Mouse (Mus musculus): ENCODE results near the gene Crtc2.
A peak's percentile ranks its signal among the peaks of the same experiment; 100 is the strongest.
"Not testable (repeated sequence)": the region's sequence is repeated elsewhere in the genome, so short reads cannot be mapped to it uniquely, and the experiment has no call there.

Gene Crtc2

DNA sequence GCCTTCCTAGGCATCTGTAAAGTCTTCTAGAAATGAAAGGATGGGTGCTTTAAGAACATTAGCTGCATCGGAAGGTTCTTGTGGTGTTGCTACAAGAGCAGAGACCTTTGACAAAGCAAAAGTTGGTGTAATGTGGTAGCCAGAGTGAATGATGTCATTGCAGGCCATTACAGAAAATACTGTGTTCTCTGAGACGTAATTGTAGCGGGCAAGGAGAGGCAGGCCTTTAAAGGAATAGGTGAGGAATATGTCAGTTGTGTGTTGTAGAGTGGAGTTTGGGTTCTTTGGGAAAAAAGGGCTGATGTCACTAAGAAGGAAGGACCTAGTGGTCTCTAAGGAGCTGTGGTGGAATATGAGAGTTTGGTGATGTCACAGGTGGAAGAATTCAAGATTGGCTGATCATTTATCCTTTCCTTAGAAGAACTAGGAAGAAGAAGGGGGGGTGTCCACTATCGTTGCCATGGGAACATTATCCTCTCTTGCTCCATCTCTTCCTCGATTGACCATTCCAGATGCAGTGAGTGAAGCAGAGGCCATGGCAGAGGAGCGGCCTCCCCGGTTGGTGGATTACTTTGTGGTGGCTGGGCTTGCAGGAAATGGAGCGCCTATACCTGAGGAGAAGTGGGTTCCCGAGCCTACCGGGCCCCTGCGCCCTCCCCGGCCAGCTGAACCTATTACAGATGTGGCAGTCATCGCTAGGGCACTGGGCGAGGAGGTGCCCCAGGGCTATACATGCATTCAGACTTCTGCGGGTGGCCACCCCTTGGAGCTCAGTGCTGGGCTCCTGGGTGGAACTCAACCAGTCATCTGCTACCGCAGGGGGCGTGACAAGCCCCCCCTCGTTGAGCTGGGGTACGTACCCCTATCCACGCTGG lies 13.2 kb downstream of the Crtc2 start:
- no peak for DNase-seq

DNA sequence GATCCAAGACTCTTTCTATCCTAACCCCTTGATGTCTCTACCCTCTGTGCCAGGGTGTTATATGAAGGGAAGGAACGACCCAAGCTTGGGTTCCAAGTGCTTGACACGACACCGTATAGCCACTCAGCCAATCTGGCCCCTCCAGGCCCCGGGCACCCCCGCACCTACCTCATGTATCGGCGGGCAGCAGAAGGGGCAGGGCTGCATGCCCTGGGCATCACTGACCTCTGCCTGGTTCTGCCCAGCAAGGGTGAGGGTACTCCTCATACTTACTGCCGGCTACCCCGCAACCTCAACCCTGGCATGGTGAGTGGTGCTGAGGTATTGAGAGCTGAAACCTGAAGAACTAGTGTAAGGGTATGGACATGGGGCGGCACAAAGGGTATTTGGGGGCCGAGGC lies 14.2 kb downstream of the Crtc2 start:
- DNase-seq: no peak

DNA sequence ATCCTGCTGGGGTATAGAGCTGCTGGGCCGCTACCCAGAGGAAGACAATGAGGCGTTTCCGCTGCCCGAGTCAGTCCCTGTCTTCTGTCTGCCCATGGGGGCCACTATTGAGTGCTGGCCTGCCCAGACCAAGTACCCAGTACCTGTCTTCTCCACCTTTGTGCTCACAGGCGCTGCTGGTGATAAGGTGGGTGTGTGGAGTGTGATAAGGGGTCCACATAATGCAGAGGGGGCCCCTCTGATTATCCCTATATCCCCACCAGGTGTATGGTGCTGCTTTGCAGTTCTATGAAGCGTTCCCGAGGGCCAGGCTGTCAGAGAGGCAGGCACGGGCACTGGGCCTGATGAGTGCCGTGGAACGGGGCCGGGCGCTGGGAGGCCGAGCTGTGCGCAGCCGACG lies 15.0 kb downstream of the Crtc2 start:
- no peak for DNase-seq

- no peak for DNase-seq
Measured at GRCm38 (mm10) chr3:90270784-90271183, 16.8 kb downstream of the Crtc2 start.

- DNase-seq: no peak
Measured at GRCm38 (mm10) chr3:90272170-90272569, 18.2 kb downstream of the Crtc2 start.

DNA sequence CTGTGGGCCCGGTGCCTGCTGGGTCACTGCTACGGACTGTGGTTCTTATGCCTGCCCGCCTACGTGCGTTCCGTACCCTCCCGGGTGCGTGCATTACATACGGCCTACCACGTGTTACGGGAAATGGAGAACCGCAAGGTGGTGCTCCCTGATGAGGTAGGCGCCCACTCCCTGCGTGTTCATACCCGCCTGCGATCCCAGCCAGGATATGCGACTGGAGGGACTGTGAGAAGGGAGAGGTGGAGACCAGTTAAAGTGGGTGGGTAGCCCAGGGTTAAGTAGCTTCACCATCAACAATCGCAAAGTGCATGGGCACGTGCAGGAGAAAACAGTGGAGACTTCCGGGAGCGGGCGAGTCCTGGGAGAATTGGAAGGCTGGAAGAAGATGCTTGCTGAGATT lies 19.9 kb downstream of the Crtc2 start:
- DNase-seq: no peak

- no peak for DNase-seq
Measured at GRCm38 (mm10) chr3:90275286-90275685, 21.3 kb downstream of the Crtc2 start.

- DNase-seq: no peak
Measured at GRCm38 (mm10) chr3:90276858-90277257, 22.9 kb downstream of the Crtc2 start.

DNA sequence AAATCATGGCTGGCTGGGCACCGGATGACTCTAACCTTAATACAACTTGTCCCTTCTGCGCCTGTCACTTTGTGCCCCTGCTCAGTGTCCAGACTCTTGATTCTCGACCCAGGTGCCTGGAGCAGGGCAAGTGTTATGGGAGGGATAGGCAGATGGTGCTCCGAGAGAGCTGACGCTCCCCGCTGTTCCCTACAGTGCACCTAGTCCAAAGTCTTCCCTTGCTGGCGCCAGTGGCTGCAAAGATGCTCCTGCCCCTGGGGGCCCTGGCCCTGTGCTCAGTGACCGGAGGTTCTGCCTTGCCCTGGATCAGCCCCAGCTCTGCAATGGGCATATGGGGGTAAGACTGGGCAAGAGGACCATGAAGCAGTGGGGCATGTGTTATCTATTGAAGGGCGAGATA lies 23.8 kb downstream of the Crtc2 start:
- DNase-seq: no peak

- DNase-seq: no peak
Measured at GRCm38 (mm10) chr3:90278211-90278610, 24.2 kb downstream of the Crtc2 start.

DNA sequence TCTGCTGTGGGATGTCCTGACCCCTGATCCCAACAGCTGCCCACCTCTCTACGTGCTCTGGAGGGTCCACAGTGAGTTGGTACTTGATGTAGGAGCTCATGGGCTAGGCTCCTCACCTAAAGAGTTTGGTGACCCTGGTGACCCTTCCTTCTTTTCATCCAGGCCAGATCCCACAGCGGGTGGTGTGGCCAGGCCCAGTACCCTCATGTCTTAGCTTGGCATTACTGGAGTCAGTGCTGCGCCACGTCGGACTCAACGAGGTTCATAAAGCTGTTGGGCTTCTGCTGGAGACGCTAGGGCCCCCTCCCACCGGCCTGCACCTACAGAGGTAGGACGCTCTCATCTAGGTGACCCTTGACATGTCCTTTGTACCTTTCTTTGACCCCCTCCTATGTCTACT lies 25.3 kb downstream of the Crtc2 start:
- DNase-seq: no peak

GRCm38 (mm10) chr3:90279743-90280142 lies 25.8 kb downstream of the Crtc2 start:
- no peak for DNase-seq

- no peak for DNase-seq
Measured at GRCm38 (mm10) chr3:90280708-90281107, 26.7 kb downstream of the Crtc2 start.

DNA sequence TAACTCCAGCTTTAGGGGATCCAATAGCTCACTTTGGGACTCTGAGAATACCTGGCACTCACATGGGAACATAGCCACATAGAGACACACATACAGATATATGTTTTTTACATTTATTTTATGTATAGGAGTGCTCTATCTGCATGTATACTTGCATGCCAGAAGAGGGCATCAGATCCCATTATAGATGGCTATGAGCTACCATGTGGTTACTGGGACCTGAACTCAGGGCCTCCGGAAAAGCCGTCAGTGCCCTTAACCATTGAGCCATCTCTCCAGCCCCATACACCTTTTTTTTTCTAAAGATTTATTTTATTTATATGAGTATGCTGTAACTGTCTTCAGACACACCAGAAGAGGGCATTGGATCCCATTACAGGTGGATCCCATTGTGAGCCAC lies 30.2 kb downstream of the Crtc2 start:
- no peak for DNase-seq

GRCm38 (mm10) chr3:90289403-90289802 lies 35.4 kb downstream of the Crtc2 start:
- not testable (repeated sequence) for DNase-seq

DNA sequence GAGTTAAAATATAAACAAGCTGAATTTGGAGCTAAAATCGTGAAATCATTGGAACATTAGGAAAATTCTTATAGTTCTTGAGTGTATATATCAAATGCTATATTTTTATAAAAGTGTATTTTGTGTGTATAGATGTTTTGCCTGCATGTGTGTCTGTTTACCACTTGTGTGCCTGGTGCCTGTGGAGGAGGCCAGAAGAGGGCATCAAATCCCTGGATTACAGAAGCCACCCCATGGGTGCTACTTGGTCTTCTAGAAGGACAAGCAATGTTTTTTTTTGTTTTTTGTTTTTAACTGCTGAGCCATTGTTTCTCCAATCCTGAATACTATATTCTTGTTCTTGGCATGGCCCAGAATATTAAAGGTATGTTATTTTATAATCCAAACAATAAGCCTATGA lies 36.6 kb downstream of the Crtc2 start:
- peak in 1 of 2 experiments; percentile 33 for DNase-seq

DNA sequence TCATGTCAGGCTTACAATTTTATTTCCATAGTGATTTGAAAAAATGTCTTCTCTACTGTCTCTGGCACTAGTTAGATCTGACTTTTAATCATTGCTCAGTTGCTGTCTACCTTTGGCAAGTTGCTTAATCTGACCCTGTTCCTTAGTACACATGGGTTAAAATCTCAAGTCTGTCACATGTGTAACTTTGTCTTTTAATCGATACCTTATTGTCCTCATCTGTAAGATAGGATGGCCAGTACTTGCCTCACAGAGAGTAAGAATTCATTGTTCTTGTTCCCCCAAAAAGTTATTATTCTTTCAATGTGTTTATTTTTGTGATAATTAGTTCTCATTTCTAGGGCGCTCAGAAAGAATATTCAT lies 38.0 kb downstream of the Crtc2 start:
- no peak for DNase-seq

GRCm38 (mm10) chr3:90292345-90293275 lies 38.6 kb downstream of the Crtc2 start, which contains the start of gene Gatad2b:
TSS of gene Gatad2b (plus strand) at chr3:90293178.
- DNase-seq: peak; percentile 99 to 100

DNA sequence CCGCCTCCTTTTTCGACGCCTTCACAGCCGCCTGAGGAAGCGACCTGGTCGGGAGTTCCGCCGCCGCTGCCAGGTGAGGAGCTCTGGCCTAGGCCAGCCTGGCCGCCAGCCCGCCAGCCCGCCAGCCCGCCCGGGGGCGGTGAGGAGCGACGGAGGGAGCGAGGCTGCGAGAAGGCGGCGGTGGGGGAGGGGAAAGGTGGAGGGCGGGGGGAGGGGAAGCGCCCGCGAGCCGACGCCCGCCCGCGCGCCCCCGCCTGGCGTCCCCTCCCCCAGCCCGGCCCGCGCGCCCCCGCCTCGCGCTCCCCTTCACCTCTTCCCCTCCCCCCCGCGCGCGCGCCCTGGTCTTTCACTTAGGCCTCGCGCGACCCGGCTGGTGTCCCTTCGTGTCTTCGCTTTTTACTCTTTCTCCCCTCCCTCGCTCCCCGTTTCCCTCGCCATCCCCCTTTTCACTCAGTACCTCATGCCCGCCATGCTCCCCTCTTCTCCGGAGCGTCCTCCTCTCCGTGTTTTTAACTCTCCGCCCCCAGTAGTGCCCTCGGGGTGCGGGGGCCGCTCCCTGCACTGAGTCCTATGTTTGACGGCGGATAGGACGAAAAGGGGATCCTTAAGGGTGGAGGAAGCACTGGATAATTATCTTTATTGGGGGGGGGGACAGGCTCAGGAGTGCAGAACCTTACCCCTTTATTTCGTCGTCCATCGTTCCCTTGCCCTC lies 39.5 kb downstream of the Crtc2 start:
- DNase-seq: peak; percentile 75 to 85

DNA sequence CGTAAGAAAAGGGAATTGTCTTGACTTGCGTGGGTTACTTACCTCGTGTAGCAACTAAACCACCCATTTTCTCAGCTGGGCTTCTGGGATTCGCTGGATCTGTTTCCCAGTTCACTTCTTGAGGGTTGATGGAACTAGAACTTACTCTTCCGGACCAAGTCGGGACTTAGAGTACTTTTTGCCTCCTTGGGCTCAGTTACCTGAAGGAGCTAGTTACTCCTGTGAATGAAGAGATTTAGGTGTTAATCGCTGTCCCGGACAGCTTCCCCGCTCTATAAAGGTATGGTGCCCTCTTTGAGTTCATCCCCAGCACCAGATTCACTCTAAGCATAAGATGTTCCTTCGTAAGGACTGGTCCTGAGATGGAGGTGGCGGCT lies 40.1 kb downstream of the Crtc2 start:
- DNase-seq: no peak

GRCm38 (mm10) chr3:90294651-90295050 lies 40.7 kb downstream of the Crtc2 start:
- no peak for DNase-seq

- no peak for DNase-seq
Measured at GRCm38 (mm10) chr3:90305801-90306200, 51.8 kb downstream of the Crtc2 start.

GRCm38 (mm10) chr3:90309589-90309988 lies 55.6 kb downstream of the Crtc2 start:
- DNase-seq: no peak

Measured in kidney, postnatal 25 days (tissue).